Mouse (Mus musculus) limb, embryonic 14.5 days (tissue): ENCODE data around the gene Qtrt1. TPM values are rescaled to one million over a fixed set of nuclear protein-coding genes. Genes with fewer than 3 reads are reported as not detected.
"Not testable (repeated sequence)": the region's sequence is repeated elsewhere in the genome, so short reads cannot be mapped to it uniquely, and the experiment has no call there.

Experiments
- ATAC-seq: fragments of 200-750 bp; cut with Nextera tagmentation; 2 replicates; pipeline ENCODE4 v1.8.0; 2017; ENCODE audit warnings: low read depth, moderate number of reproducible peaks, moderate TSS enrichment; ENCODE audit not compliant: low FRiP score
- DNase-seq: peaks from one replicate; pipeline ENCODE4 v3.0.0-alpha.2; 2015; ENCODE audit warnings: low spot score
- H3K27ac ChIP-seq: fragments of 300-500 bp; sonication (generic); replicated peaks from 2 replicates; pipeline ENCODE4 v1.5.1; 2014; ENCODE audit warnings: low read depth, mild to moderate bottlenecking, low read length, moderate library complexity, mixed read lengths
- H3K27me3 ChIP-seq: fragments of 300-500 bp; sonication (generic); 2 replicates; pipeline ENCODE4 v1.6.1; 2014; ENCODE audit warnings: low read length, mixed read lengths; ENCODE audit not compliant: control insufficient read depth, insufficient read depth
- H3K36me3 ChIP-seq: fragments of 300-500 bp; sonication (generic); 2 replicates; pipeline ENCODE4 v1.6.1; 2014; ENCODE audit warnings: mild to moderate bottlenecking, low read length, moderate library complexity, mixed read lengths; ENCODE audit not compliant: control insufficient read depth, insufficient read depth
- H3K4me1 ChIP-seq: fragments of 300-500 bp; sonication (generic); 2 replicates; pipeline ENCODE4 v1.6.1; 2014; ENCODE audit warnings: antibody characterized with exemption, low read length, mixed read lengths; ENCODE audit not compliant: control insufficient read depth, insufficient read depth
- H3K4me2 ChIP-seq: fragments of 300-500 bp; sonication (generic); replicated peaks from 2 replicates; pipeline ENCODE4 v1.6.1; 2014; ENCODE audit warnings: low read depth, mild to moderate bottlenecking, low read length, moderate library complexity; ENCODE audit not compliant: severe bottlenecking
- H3K4me3 ChIP-seq: fragments of 300-500 bp; sonication (generic); replicated peaks from 2 replicates; pipeline ENCODE4 v1.5.1; 2014; ENCODE audit warnings: low read length
- H3K9ac ChIP-seq: fragments of 300-500 bp; sonication (generic); 2 replicates; pipeline ENCODE4 v1.6.1; 2014; ENCODE audit warnings: mild to moderate bottlenecking, low read depth, low read length, moderate library complexity; ENCODE audit not compliant: severe bottlenecking
- H3K9me3 ChIP-seq: fragments of 300-500 bp; sonication (generic); 2 replicates; pipeline ENCODE4 v1.6.1; 2016; ENCODE audit warnings: low read length; ENCODE audit not compliant: control insufficient read depth
- POLR2A ChIP-seq: fragments of 200-500 bp; IDR thresholded peaks from 2 replicates; pipeline ENCODE4 v1.8.0; 2012; ENCODE audit warnings: inconsistent platforms, mild to moderate bottlenecking, moderate library complexity, borderline replicate concordance; ENCODE audit not compliant: insufficient read depth, insufficient read length; ENCODE audit errors: extremely low read depth
- WGBS: fragments of 180-500 bp; shearing (Covaris S2); extraction: QIAGEN DNeasy Blood & Tissue Kit; methylation state at CpG from one replicate; pipeline ENCODE4 v1.1.7; 2014; 5-methylcytosine and 5-hydroxymethylcytosine counted together
- polyA plus RNA-seq, 2 experiments: library from polyadenylated mRNA; depleted of rRNA in 1 of 2; stranded (reverse) in 1 of 2; unstranded in 1 of 2; fragments of >200 nt; fragmentation: Nextera tagmentation in 1 of 2; extraction: Ambion mirVana in 1 of 2; gene quantifications; 2 replicates each; pipeline versions ENCODE4 v1.2.1 to v1.2.3; 2012 to 2014

Gene Qtrt1
- polyA plus RNA-seq, 2 experiments, result 45.3 to 80.8 TPM

DNA sequence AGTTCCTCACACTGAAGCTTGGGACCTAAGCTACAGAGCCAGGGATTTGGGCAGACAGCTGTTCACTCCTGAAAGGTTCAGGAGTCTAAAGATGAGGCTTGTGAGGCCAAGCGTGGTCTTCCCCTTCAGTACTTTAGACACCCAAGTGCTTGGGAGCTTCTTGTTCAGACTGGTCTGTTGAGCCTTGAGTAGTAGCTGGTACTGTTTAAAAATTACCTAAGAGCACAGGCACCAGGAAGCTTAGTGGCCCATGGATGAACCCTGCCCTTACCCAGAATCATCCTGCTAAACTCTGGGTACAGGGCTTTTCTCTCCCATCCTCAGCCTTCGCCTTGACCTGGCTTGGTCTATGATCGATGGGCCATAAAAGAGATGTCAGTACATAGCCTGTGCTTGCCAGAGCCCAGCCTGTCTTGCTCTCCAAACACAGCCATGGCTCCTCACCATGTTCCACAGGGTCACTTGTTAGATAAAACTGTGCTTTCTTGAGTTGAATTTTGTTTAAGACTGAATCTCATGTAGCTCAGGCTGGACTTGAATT, 48.8 kb downstream of the Qtrt1 start:
- Histone ChIP-seq H3K36me3 (peaks cover 20% of the 10 kb centered on the region), H3K27me3 (no peaks in the 10 kb centered on the region), H3K27ac (no peak overlapping the region), H3K9ac (no peak overlapping the region), H3K4me1 (no peaks in the 10 kb centered on the region), H3K9me3 (no peaks in the 10 kb centered on the region), H3K4me2 (no peak overlapping the region), H3K4me3 (no peak overlapping the region)
- no peak for ATAC-seq
- DNase-seq, result no peak
- TF ChIP-seq POLR2A, result no peak
- WGBS, result 88% methylated on average over 3 of the region's 3 CpGs

DNA sequence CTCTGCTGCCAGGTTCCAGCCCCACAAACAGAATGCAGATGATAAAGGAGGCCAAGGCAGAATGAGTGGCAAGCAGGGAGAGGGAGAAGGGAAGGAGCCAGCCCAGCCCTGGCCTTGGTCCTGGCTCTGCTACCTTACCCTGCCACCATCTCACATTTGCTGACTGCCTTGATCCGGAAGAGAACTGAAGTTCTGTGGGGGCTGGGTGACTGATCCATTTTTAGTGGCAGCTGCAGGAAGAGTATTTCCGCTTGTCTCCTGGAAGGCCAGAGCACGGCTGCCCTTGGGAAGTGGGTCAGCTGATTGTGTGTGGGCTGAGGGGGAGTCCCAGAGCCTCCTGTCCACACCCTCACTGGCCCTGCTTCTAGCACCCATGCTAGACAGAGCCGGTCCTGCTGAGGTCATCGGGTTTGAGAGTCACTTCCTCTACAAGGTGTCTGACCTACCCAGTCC, 51.5 kb downstream of the Qtrt1 start:
- Histone ChIP-seq H3K27ac (no peak overlapping the region), H3K9ac (no peak overlapping the region), H3K4me2 (no peak overlapping the region), H3K9me3 (no peaks in the 10 kb centered on the region), H3K36me3 (peaks cover 37% of the 10 kb centered on the region), H3K4me1 (no peaks in the 10 kb centered on the region), H3K27me3 (no peaks in the 10 kb centered on the region), H3K4me3 (no peak overlapping the region)
- ATAC-seq, result no peak
- WGBS, result 77% methylated on average over 5 of the region's 5 CpGs
- no peak for TF ChIP-seq POLR2A
- no peak for DNase-seq

DNA sequence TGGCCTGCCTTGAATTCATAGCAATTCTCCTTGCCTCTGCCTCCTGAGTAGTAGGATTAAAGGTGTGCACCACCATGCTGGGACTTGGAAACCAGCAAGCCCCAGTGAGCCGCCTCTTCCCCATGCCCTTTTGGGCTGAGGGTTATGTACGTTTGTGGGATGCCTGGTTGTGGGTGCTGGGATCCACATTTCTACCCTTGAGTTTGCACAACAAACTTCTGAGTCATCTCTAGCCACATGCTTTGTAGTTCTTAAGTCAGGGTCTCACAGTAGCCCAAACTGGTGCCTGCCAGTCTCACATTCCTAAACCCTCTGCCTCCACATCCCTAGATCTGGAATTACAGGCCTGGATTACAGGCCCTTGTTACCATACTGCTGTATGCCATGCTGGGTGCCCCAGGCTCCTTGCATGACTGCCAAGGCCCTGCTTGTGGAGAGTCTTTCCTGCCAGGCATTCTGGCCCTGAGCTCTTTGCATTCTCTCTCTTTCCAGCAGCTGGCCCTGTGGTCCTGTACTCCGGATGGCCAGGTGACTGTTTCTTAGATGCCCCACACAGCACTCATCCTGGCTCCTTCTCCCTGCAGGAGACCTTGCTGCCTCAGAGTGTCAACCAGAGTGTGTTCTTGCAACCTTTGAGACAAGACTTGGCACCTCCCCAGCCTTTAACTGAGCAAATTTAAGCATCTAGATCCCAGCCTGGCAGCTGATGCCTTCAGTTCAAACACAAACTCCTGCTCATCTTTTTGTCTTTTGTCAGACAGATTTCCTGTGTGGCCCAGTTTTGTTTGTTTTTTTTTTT, 52.3 kb downstream of the Qtrt1 start:
- Histone ChIP-seq H3K4me1 (no peaks in the 10 kb centered on the region), H3K27me3 (no peaks in the 10 kb centered on the region), H3K36me3 (peaks cover 35% of the 10 kb centered on the region), H3K9me3 (no peaks in the 10 kb centered on the region), H3K9ac (no peak overlapping the region), H3K4me3 (no peak overlapping the region), H3K27ac (no peak overlapping the region), H3K4me2 (no peak overlapping the region)
- TF ChIP-seq POLR2A, result no peak
- DNase-seq (no peak), ATAC-seq (no peak)
- WGBS, result 81% methylated on average over 3 of the region's 3 CpGs

DNA sequence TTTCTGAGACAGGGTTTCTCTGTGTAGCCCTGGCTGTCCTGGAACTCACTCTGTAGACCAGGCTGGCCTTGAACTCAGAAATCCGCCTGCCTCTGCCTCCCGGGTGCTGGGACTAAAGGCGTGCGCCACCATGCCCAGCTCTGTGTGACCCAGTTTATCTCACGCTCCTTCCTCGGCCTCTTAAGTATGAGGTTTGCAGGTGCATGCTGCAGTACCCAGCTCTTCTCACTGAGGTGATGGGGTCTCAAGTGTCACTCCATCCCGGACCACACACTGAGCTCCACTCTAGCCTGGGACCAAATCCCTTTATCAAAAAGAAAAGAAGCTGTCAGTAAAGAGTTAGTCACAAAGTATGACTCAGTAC, 52.9 kb downstream of the Qtrt1 start:
- H3K27me3 ChIP-seq, ATAC-seq, H3K9me3 ChIP-seq, DNase-seq, H3K4me3 ChIP-seq, H3K4me1 ChIP-seq, H3K4me2 ChIP-seq, H3K9ac ChIP-seq, H3K27ac ChIP-seq: not testable (repeated sequence)
- peaks cover 37% of the 10 kb centered on the region for H3K36me3 ChIP-seq
- WGBS, result 95% methylated on average over 7 of the region's 7 CpGs

DNA sequence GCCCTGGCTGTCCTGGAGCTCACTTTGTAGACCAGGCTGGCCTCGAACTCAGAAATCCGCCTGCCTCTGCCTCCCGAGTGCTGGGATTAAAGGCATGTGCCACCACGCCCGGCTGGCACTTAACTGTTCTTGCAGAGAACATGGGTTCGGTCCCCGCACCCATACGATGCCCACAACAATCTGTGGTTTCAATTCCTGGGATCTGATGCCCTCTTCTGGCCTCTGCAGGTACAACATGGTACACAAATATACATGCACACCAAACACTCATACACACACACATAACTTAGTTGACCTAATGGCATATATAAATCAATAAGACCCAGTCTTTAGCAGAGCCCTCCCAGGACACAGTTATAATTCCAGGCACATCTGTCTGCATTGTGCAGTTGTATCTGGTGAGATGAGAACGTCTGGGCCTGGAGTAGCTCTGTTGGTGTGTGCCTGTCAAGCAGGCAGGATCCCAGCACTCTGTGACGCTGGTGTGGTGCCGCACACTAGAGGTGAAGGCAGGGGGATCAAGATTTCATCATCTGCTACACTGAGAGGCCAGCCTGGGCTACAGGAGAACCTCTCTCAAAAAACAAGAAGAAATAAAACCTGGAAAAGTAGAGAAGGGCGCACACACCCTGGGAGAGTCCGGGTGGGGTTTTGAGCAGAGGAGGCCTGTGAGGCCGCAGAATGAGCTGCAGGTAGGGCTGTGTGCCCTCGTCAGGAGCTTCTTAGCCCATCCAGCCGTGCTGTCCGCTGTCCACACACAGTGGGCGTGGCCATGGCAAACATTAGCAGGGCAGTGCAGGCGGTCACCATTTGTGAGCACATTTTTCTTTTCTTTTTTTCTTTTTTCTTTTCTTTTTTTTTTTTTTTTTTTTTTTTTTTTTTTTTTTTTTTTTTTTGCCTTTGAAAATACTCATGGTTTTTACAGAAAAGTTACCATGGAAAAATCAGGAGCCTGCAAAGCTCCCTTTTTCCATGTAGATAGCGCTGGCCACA, 57.7 kb downstream of the Qtrt1 start:
- no peak overlapping the region for H3K9ac ChIP-seq
- no peak overlapping the region for H3K4me3 ChIP-seq
- WGBS, result 91% methylated on average over 19 of the region's 20 CpGs
- H3K36me3 ChIP-seq, result peaks cover 67% of the 10 kb centered on the region
- no peaks in the 10 kb centered on the region for H3K4me1 ChIP-seq
- no peaks in the 10 kb centered on the region for H3K9me3 ChIP-seq
- no peak for DNase-seq
- ATAC-seq, result no peak
- no peak for TF ChIP-seq POLR2A
- no peaks in the 10 kb centered on the region for H3K27me3 ChIP-seq
- no peak overlapping the region for H3K27ac ChIP-seq
- H3K4me2 ChIP-seq, result no peak overlapping the region

Other genes starting within 250 kb of the Qtrt1 start
- 5.7 and 7.1 TPM in 2 replicates for gene Pde4a, start 246.1 kb upstream of the Qtrt1 start, polyA plus RNA-seq (2012; rRNA removed)
- gene Pde4a, start 246.1 kb upstream of the Qtrt1 start, polyA plus RNA-seq (2014; fragmentation: Nextera tagmentation; extraction: Ambion mirVana), result 4.4 and 5.7 TPM in 2 replicates
- 52.8 and 73.8 TPM in 2 replicates for gene Keap1, start 172.5 kb upstream of the Qtrt1 start, polyA plus RNA-seq (2012; rRNA removed)
- 50.4 and 52.3 TPM in 2 replicates for gene Keap1, start 172.5 kb upstream of the Qtrt1 start, polyA plus RNA-seq (2014; fragmentation: Nextera tagmentation; extraction: Ambion mirVana)
- 1.6 TPM in 2 replicates for gene S1pr5, start 163.4 kb upstream of the Qtrt1 start, polyA plus RNA-seq (2012; rRNA removed)
- 1.1 and 2.5 TPM in 2 replicates for gene S1pr5, start 163.4 kb upstream of the Qtrt1 start, polyA plus RNA-seq (2014; fragmentation: Nextera tagmentation; extraction: Ambion mirVana)
- 26.9 and 29.0 TPM in 2 replicates for gene Atg4d, start 146.5 kb upstream of the Qtrt1 start, polyA plus RNA-seq (2012; rRNA removed)
- 31.6 and 35.8 TPM in 2 replicates for gene Atg4d, start 146.5 kb upstream of the Qtrt1 start, polyA plus RNA-seq (2014; fragmentation: Nextera tagmentation; extraction: Ambion mirVana)
- 30.0 and 43.2 TPM in 2 replicates for gene Kri1, start 123.9 kb upstream of the Qtrt1 start, polyA plus RNA-seq (2012; rRNA removed)
- 13.7 and 14.5 TPM in 2 replicates for gene Kri1, start 123.9 kb upstream of the Qtrt1 start, polyA plus RNA-seq (2014; fragmentation: Nextera tagmentation; extraction: Ambion mirVana)
- 43.2 and 48.1 TPM in 2 replicates for gene Cdkn2d, start 120.4 kb upstream of the Qtrt1 start, polyA plus RNA-seq (2012; rRNA removed)
- gene Cdkn2d, start 120.4 kb upstream of the Qtrt1 start, polyA plus RNA-seq (2014; fragmentation: Nextera tagmentation; extraction: Ambion mirVana), result 51.1 and 56.0 TPM in 2 replicates
- gene Ap1m2, start 99.5 kb upstream of the Qtrt1 start, polyA plus RNA-seq (2012; rRNA removed), result 12.8 and 16.3 TPM in 2 replicates
- 23.0 and 29.3 TPM in 2 replicates for gene Ap1m2, start 99.5 kb upstream of the Qtrt1 start, polyA plus RNA-seq (2014; fragmentation: Nextera tagmentation; extraction: Ambion mirVana)
- gene Slc44a2, start 91.1 kb upstream of the Qtrt1 start, polyA plus RNA-seq (2012; rRNA removed), result 127 and 159 TPM in 2 replicates
- 121 and 129 TPM in 2 replicates for gene Slc44a2, start 91.1 kb upstream of the Qtrt1 start, polyA plus RNA-seq (2014; fragmentation: Nextera tagmentation; extraction: Ambion mirVana)
- gene Ilf3, start 44.0 kb upstream of the Qtrt1 start, polyA plus RNA-seq (2012; rRNA removed), result 180 and 195 TPM in 2 replicates
- gene Ilf3, start 44.0 kb upstream of the Qtrt1 start, polyA plus RNA-seq (2014; fragmentation: Nextera tagmentation; extraction: Ambion mirVana), result 174 and 201 TPM in 2 replicates
- gene Dnm2, start 13.1 kb downstream of the Qtrt1 start, polyA plus RNA-seq (2012; rRNA removed), result 62.6 and 74.5 TPM in 2 replicates
- 68.3 and 72.6 TPM in 2 replicates for gene Dnm2, start 13.1 kb downstream of the Qtrt1 start, polyA plus RNA-seq (2014; fragmentation: Nextera tagmentation; extraction: Ambion mirVana)
- 96.0 and 101 TPM in 2 replicates for gene Tmed1, start 98.4 kb downstream of the Qtrt1 start, polyA plus RNA-seq (2012; rRNA removed)
- 116 and 119 TPM in 2 replicates for gene Tmed1, start 98.4 kb downstream of the Qtrt1 start, polyA plus RNA-seq (2014; fragmentation: Nextera tagmentation; extraction: Ambion mirVana)
- gene AB124611, start 114.3 kb downstream of the Qtrt1 start, polyA plus RNA-seq (2012; rRNA removed), result 2.3 and 2.5 TPM in 2 replicates
- gene AB124611, start 114.3 kb downstream of the Qtrt1 start, polyA plus RNA-seq (2014; fragmentation: Nextera tagmentation; extraction: Ambion mirVana), result 2.9 and 3.3 TPM in 2 replicates
- 171 and 242 TPM in 2 replicates for gene Carm1, start 135.1 kb downstream of the Qtrt1 start, polyA plus RNA-seq (2012; rRNA removed)
- gene Carm1, start 135.1 kb downstream of the Qtrt1 start, polyA plus RNA-seq (2014; fragmentation: Nextera tagmentation; extraction: Ambion mirVana), result 71.5 and 80.3 TPM in 2 replicates
- gene Timm29, start 180.9 kb downstream of the Qtrt1 start, polyA plus RNA-seq (2012; rRNA removed), result 35.5 and 40.8 TPM in 2 replicates
- gene Timm29, start 180.9 kb downstream of the Qtrt1 start, polyA plus RNA-seq (2014; fragmentation: Nextera tagmentation; extraction: Ambion mirVana), result 39.8 and 43.0 TPM in 2 replicates
- 19.6 and 24.0 TPM in 2 replicates for gene Yipf2, start 181.0 kb downstream of the Qtrt1 start, polyA plus RNA-seq (2012; rRNA removed)
- 18.1 and 23.6 TPM in 2 replicates for gene Yipf2, start 181.0 kb downstream of the Qtrt1 start, polyA plus RNA-seq (2014; fragmentation: Nextera tagmentation; extraction: Ambion mirVana)
- 94.4 and 94.8 TPM in 2 replicates for gene Smarca4, start 204.3 kb downstream of the Qtrt1 start, polyA plus RNA-seq (2012; rRNA removed)
- 81.1 and 90.4 TPM in 2 replicates for gene Smarca4, start 204.3 kb downstream of the Qtrt1 start, polyA plus RNA-seq (2014; fragmentation: Nextera tagmentation; extraction: Ambion mirVana)